Mouse (Mus musculus) cerebellum, adult 18-20 months (tissue): Measurements from ENCODE around the gene Med27.
A peak's percentile ranks its signal among the peaks of the same experiment; 100 is the strongest.

Experiments
- DNase-seq, 2 experiments: peaks; one replicate each; pipeline ENCODE4 v3.0.0; 2021

Gene Med27

DNA sequence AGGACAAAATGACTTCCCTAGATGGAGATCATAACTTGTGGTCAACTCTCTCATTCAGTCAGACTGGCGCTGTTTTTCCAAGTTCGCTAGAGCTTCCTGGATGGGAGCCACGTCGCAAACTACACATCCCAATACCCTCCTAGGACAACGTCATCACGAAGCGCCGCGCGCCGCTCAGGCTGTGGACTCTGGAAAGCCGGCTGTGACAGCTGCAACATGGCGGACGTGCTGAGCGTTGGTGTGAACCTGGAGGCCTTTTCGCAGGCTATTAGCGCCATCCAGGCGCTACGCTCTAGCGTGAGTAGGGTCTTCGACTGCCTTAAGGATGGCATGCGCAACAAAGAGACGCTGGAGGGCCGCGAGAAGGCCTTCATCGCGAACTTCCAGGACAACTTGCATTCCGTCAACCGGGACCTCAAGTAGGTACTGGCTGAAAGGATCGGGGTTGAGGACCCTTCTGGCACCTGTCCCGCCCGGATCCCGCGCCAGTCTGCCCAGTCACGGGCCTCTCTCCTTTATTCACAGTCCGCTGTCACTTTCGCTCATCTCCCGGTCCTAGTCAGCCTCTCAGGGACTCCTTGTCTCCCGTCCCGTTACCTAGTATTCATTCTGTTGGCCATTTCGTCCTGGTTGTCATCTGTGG lies at the start of gene Med27:
Gene Med27 (plus strand): TSS at position 191 of the 643 bp plus-strand sequence.
- DNase-seq: peak; percentile 97 to 98

- no peak for DNase-seq
Observed at GRCm38 (mm10) chr2:29309966-29310365, 36.7 kb upstream of the Med27 start.

DNA sequence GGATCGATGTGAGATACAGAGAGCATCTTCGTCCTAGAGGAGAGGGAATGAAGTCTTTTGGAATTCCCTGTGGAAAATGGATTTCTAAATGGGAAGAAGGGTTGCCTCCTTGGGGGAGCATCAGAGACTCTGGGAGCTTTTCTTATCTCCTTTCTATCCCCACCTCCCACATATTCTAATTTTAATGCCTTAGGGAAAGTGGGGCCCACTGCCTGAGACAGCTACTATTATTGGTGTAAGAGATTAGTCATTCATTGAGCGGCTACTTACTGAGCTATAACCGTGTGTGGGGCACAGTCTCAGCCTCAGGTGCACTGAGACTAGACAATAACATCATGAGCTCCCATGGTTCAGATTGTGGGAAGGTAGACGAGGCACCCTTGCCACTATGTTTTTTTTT lies 34.6 kb upstream of the Med27 start:
- no peak for DNase-seq

- DNase-seq: no peak
Observed at GRCm38 (mm10) chr2:29317906-29318470, 28.6 kb upstream of the Med27 start.

- no peak for DNase-seq
Observed at GRCm38 (mm10) chr2:29318596-29318995, 28.0 kb upstream of the Med27 start.

- DNase-seq: peak; percentile 3 to 12
Observed at GRCm38 (mm10) chr2:29320229-29320751, 26.3 kb upstream of the Med27 start.

- no peak for DNase-seq
Observed at GRCm38 (mm10) chr2:29320780-29321179, 25.8 kb upstream of the Med27 start.

DNA sequence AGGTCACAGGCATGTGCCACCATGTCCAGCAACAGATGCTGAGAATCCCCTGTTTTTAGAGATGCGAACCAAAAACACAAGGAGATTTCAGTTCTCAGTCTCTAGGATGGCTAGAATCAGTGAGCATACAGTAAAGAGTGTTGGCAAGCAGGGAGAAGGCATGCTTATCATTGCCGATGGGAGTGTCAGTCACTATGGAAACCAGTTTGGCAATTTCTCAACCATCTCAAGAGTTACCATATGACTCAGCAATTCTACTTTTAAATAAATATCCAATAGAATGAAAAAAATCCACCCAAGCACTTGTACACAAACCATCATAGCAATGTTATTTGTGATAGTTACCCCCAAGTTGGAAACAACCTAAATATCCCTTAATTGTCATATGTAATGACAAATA lies 22.2 kb upstream of the Med27 start:
- no peak for DNase-seq

DNA sequence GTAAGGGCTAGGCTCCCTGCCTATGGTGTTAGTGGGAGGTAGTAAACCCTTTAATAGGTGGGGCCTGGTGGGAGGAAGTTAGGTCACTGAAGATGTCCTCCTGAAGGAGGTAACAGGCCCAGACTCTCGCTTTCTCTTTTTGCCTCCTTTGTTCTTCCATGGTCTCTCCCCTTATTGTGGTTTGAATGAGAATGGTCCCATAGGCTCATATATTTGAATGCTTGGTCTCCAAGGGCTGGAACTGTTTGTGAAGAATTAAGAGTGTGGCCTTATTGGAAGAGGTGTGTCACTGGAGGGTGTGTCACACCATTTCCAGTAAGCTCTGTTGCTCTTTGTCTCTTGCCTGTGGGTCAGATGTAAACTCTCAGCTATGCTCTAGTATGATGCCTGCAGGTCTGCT lies 16.1 kb upstream of the Med27 start:
- no peak for DNase-seq

DNA sequence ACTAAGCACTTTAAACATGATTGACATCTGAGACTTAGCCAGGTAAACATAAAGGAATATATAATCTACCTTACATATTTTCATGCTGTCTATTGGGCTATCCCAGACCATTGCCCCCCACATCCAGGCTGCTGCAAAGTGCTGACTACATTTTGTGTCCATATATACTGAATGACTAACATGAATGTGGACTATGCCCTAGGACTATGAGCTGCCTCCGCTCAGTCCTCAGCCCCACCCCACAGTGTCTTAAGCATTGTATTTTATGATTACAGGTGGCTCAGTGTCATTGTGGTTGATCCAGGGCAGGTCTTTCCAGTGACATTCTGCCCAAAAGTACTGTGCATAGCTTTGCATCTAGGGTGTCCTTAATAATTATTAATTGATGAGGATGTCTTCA lies 8.2 kb upstream of the Med27 start:
- DNase-seq: no peak

- no peak for DNase-seq
Observed at GRCm38 (mm10) chr2:29358696-29359375, 12.2 kb downstream of the Med27 start.

- no peak for DNase-seq
Observed at GRCm38 (mm10) chr2:29360956-29361355, 14.3 kb downstream of the Med27 start.

DNA sequence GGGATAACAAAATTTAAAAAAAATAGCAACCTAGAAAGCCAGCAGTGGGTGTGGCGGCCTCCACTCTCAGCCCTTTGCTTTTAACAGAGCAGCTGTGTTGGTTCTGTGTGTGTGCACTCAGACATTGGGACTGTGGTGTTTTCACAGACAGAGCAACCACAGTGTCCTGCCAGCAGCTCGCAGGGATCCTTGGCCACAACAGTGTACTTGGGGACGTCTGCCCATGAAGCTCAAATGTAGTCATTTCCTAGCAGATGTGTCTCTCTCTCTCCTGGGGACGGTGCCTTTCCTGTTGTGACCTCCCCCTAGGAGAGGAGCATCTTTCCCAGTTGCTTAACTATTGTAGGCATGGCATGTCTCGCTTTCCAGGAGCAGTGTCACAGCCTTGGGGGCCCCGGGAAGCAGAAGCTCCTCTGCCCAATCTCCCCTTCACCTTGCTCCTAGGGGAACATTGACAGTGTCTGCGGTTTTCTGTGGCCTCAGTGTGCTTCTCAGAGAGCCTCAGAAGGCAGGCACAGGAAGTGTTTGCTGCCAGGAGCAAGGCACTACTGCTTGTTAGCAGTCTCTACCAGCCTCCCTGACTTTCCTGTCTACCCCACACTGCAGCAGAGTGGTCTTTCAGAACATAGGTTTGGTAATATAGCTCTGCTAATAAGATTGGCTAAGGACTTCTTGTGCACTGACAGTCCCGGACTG lies 18.5 kb downstream of the Med27 start:
- DNase-seq: no peak

DNA sequence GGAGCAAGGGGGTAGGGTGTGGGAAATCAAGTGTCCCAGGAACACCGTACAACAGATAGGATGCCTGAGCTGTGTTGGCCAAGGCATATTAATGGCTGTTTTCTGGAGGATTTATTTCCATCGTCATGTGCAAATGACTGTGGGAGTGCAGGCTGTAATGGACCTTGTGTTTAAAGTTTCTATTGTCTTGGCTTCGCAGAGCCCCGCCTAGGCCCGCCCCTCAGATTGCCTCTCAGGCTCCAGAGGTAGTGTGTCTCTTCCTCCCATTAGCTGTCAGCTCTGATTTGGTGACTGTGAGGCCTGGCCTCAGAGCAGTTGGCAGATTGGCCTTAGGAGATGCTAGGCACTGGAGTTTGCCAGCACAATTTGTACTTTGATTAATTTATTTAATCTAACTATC lies 22.1 kb downstream of the Med27 start:
- DNase-seq: no peak

DNA sequence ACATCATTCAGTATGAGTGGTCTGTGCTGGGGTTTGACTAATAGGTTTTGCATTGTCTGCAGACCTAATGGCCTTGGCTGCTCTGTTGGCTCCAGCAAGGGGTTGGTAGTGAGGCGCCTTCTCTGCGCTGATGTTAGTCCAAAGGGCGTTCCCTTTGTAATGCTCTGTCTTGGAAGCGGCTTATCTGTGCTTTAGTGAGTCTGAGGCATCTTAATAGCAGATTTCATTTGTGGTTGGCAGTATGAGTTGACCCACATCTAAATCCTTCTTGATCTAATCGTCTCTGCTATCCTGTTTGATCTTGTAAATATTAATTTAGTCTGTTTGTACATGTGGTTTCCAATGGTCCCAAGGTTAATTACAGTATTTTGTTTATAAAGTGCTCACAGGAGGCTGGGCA lies 25.6 kb downstream of the Med27 start:
- DNase-seq: no peak

- DNase-seq: no peak
Observed at GRCm38 (mm10) chr2:29381683-29382082, 35.1 kb downstream of the Med27 start.

DNA sequence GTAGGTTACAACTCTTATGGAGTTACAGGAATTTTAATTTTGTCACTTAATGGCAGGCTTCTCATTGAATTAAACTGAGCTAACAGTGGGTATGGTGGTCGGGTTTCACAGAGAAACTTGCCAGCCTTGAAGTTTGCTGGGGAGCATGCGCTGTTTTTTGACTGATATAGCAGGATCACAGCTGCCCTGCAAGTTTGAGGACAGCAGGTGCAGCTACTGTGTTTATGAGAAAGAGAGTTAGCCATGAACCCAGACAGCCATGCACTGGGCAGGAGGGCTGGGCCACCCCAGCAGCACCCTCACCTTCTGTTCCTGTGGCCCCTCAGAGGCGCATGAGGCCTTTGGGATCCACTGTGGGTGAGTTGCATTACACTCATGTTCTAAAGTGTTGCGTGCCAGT lies 36.0 kb downstream of the Med27 start:
- no peak for DNase-seq

DNA sequence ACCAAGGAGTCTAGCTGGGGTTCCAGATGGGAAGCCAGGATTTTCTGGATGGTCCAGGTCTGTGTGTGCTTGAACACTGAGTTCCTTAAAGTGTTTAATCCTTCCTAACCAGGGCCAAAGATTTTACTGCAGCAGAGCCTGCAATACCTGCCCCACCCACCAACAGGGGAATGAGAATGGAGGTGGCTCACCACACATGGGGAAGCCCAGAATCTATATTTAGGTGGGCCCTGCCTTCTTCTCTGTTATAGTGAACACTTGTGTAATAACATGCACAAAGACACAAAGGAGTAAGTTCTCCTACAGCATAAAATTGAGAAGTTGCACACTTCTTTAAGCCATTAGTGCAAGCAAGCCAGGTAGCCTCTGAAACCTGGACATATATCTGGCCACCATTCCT lies 36.5 kb downstream of the Med27 start:
- DNase-seq: no peak

DNA sequence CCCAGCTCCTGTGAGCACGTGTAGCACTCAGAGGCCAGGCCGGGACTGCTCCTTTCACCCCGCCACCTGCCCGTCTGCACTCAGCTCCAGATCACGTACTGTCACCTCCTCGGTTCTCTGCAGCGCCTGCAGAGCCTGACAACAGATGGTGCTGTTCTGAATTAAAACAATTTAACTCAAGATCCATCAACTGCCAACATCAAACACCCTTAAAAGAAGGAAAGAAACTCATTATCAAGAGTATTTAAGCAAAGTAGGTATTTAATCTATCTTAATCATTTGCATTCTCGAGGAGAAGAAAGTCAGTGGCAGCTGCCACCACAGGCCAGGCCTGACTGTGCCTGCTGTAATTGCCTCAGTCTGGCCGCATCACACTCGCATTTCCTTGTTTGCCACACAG lies 38.8 kb downstream of the Med27 start:
- DNase-seq: peak; percentile 50 to 56

DNA sequence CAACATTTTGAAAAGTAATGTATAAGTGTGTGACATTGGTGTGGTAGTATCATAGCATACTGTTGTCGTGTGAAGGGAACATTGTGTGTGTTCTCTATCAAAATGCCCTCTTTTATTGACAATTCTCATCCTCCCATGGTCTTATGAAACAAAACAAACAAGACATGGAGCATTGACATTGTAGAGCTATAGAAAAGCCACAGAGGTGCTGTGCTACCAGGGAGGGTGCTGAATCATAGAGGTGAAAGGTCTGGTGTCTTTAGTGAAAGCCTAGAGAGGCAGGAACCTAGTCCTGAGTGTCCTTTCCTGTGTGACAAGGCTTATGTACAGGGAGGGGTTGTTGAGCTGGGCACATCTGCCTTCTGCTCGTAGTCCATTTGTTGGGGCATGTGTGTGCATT lies 40.6 kb downstream of the Med27 start:
- DNase-seq: no peak

- peak in 1 of 2 experiments; percentile 19 for DNase-seq
Observed at GRCm38 (mm10) chr2:29388937-29389336, 42.3 kb downstream of the Med27 start.

GRCm38 (mm10) chr2:29391086-29391485 lies 44.5 kb downstream of the Med27 start:
- DNase-seq: no peak

- DNase-seq: no peak
Observed at GRCm38 (mm10) chr2:29391996-29392395, 45.4 kb downstream of the Med27 start.

DNA sequence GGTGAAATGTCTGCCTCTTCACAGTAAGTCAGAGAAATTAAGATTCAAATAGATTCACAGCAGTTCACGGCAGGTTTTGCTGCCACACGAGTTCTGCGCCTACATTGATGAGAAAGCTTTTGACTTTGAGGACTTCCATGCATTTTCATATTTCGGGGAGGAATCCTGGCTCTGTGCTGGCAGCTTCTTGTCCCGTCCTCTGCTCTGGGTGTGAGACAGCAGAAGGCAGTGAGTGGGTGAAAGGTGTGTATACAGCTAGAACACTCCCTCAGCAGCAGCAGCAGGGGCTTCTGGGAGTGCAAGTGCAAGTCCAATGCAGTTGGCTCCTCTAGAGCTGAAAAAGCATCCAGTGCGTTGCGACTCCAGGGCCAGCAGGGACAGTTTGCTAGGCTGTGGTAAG lies 53.6 kb downstream of the Med27 start:
- no peak for DNase-seq
